ENCODE assay signal across 8 mouse cellular contexts in the genomic region with DNA sequence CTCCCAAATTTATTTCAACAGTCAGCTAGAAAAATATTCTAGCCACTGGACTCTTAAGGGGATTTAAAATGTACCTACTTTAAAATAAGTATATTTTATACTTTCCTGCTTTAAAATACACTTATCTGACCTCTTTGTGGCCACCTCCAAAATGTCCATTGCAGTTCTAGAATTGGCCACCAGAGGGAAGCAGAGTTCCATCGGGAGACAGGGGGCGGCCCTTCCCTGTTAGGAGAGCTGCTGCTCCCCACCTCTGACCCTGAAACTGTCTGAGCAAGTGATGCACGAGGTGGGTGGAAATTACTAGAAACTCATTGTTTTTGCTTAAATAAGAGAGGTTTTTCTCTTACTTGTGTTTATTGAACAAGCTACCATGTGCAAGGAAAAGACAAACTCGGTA. TPM values are rescaled to one million over a fixed set of nuclear protein-coding genes. Genes with fewer than 3 reads are reported as not detected.
DNase-seq lines count a peak whose midpoint lies in the region; ATAC-seq and TF ChIP-seq lines count a peak whose summit lies in the region.

No protein-coding gene starts in this region.

- no peaks in the 10 kb centered on the region for H3K4me1 ChIP-seq in forebrain, postnatal 0 days (ENCODE audit: insufficient read depth)
- H3K4me1 ChIP-seq in midbrain, postnatal 0 days (ENCODE audit: insufficient read depth, low read length), result no peaks in the 10 kb centered on the region

- H3K9me3 ChIP-seq in forebrain, postnatal 0 days (ENCODE audit: low read length), result no peaks in the 10 kb centered on the region
- H3K9me3 ChIP-seq in midbrain, postnatal 0 days (ENCODE audit: low read length), result no peaks in the 10 kb centered on the region

- no peak overlapping the region for H3K4me2 ChIP-seq in forebrain, postnatal 0 days (ENCODE audit: low read depth)
- no peak overlapping the region for H3K4me2 ChIP-seq in midbrain, postnatal 0 days (ENCODE audit: low read depth, low read length, poor library complexity, severe bottlenecking)

- no peaks in the 10 kb centered on the region for H3K36me3 ChIP-seq in forebrain, postnatal 0 days (ENCODE audit: insufficient read depth)
- H3K36me3 ChIP-seq in midbrain, postnatal 0 days (ENCODE audit: insufficient read depth, low read length), result no peaks in the 10 kb centered on the region

- H3K27me3 ChIP-seq in forebrain, postnatal 0 days (ENCODE audit: insufficient read depth, low read length), result no peaks in the 10 kb centered on the region
- H3K27me3 ChIP-seq in midbrain, postnatal 0 days (ENCODE audit: insufficient read depth, low read length), result no peaks in the 10 kb centered on the region

- H3K9ac ChIP-seq in forebrain, postnatal 0 days, result no peak overlapping the region
- H3K9ac ChIP-seq in midbrain, postnatal 0 days (replicated peaks; ENCODE audit: low read length, poor library complexity, severe bottlenecking), result no peak overlapping the region

- peak; percentile 95 for TF ChIP-seq CTCF in brain, embryonic 14.5 days (IDR thresholded peaks at IDR 0.05; ENCODE audit: borderline replicate concordance, extremely low read depth, insufficient read depth, insufficient read length)
- peak; percentile 94 for TF ChIP-seq CTCF in forebrain, postnatal 0 days (IDR thresholded peaks at IDR 0.05; ENCODE audit: low read depth)
- peak; percentile 98 for TF ChIP-seq CTCF in midbrain, postnatal 0 days (IDR thresholded peaks at IDR 0.05)

- 22% methylated on average over 4 of the region's 4 CpGs for WGBS in forebrain, postnatal 0 days
- WGBS in midbrain, postnatal 0 days, result 21% methylated on average over 4 of the region's 4 CpGs

- peak; percentile 71 for DNase-seq in gastrocnemius, adult 18-20 months (ENCODE audit: low spot score)
- DNase-seq in gastrocnemius, postnatal 25 days, result no peak
- peak; percentile 84 for DNase-seq in CD4-positive, CD25-positive, alpha-beta regulatory T cell, adult 2 months (ENCODE audit: low read depth, low spot score)
- peak; percentile 62 for DNase-seq in brain, embryonic 14.5 days (ENCODE audit: low read depth)
- DNase-seq in forebrain, postnatal 0 days, result peak; percentile 80
- DNase-seq in layer of hippocampus, adult 9-10 months (ENCODE audit: low spot score), result peak; percentile 50
- peak; percentile 48 for DNase-seq in midbrain, postnatal 0 days (ENCODE audit: low spot score)
- DNase-seq in testis, postnatal 10 days (ENCODE audit: low spot score), result peak; percentile 91

- no peak overlapping the region for H3K27ac ChIP-seq in forebrain, postnatal 0 days (ENCODE audit: low read depth, low read length)
- no peak overlapping the region for H3K27ac ChIP-seq in midbrain, postnatal 0 days (ENCODE audit: low read depth, low read length)

- TF ChIP-seq POLR2A in brain, embryonic 14.5 days (IDR thresholded peaks at IDR 0.05; ENCODE audit: borderline replicate concordance, extremely low read depth, insufficient read depth, insufficient read length, poor library complexity, severe bottlenecking), result no peak

- no peak overlapping the region for H3K4me3 ChIP-seq in forebrain, postnatal 0 days (ENCODE audit: low read depth, low read length)
- no peak overlapping the region for H3K4me3 ChIP-seq in midbrain, postnatal 0 days (ENCODE audit: low read depth, low read length)

- no peak for ATAC-seq in forebrain, postnatal 0 days
- ATAC-seq in midbrain, postnatal 0 days (ENCODE audit: low FRiP score), result no peak

RNA-seq across cellular contexts. Expression of gene Fndc1, which starts 36.6 kb away (rescaled TPM):
- 10 to 100 TPM; 29.8 to 33.9 TPM for total RNA-seq in gastrocnemius, adult 18-20 months (2021)
- 10 to 100 TPM; 46.0 to 52.2 TPM for total RNA-seq in gastrocnemius, postnatal 25 days (2021)
- polyA plus RNA-seq in brain, embryonic 14.5 days (2012; rRNA removed), result 1.4 and 5.0 TPM in 2 replicates
- total RNA-seq in forebrain, postnatal 0 days (2014; rRNA removed), result 2.5 and 8.5 TPM in 2 replicates
- polyA plus RNA-seq in forebrain, postnatal 0 days (2015; fragmentation: Nextera tagmentation; extraction: Ambion mirVana), result 4.9 and 5.6 TPM in 2 replicates
- 6.0 and 12.0 TPM in 2 replicates for total RNA-seq in midbrain, postnatal 0 days (2014; rRNA removed)
- polyA plus RNA-seq in midbrain, postnatal 0 days (2015; fragmentation: Nextera tagmentation; extraction: Ambion mirVana), result 7.6 and 8.4 TPM in 2 replicates
